Mouse (Mus musculus): Measurements from ENCODE around the gene Cacfd1. TPM values are rescaled to one million over a fixed set of nuclear protein-coding genes. Genes with fewer than 3 reads are reported as not detected.

Gene Cacfd1
- polyA plus RNA-seq, 1 experiment from 2014 or later = 97.4 TPM

- Histone ChIP-seq H3K9me3 (no peaks in the 10 kb centered on the region), H3K27ac (replicated peaks) (no peak overlapping the region), H3K36me3 (replicated peaks) (no peaks in the 10 kb centered on the region), H3K4me1 (no peaks in the 10 kb centered on the region), H3K4me3 (no peak overlapping the region), H3K27me3 (replicated peaks; ENCODE audit: low read depth, poor library complexity, severe bottlenecking) (no peaks in the 10 kb centered on the region)
- WGBS = 91% methylated on average over 7 of the region's 7 CpGs
- DNase-seq (ENCODE audit: low spot score) = no peak
Measured at GRCm38 (mm10) chr2:26997993-26998392, 11.7 kb upstream of the Cacfd1 start.

GRCm38 (mm10) chr2:27006255-27006654, 3.5 kb upstream of the Cacfd1 start:
- no peak overlapping the region for H3K4me3 ChIP-seq
- no peak overlapping the region for H3K27ac ChIP-seq (replicated peaks)
- no peaks in the 10 kb centered on the region for H3K9me3 ChIP-seq
- peaks cover 11% of the 10 kb centered on the region; the same call in 1 of the 2 replicates for H3K27me3 ChIP-seq (replicated peaks; ENCODE audit: low read depth, poor library complexity, severe bottlenecking)
- DNase-seq (ENCODE audit: low spot score) = no peak
- 72% methylated on average over 4 of the region's 4 CpGs for WGBS
- H3K36me3 ChIP-seq (replicated peaks) = no peaks in the 10 kb centered on the region
- peaks cover 17% of the 10 kb centered on the region for H3K4me1 ChIP-seq

DNA sequence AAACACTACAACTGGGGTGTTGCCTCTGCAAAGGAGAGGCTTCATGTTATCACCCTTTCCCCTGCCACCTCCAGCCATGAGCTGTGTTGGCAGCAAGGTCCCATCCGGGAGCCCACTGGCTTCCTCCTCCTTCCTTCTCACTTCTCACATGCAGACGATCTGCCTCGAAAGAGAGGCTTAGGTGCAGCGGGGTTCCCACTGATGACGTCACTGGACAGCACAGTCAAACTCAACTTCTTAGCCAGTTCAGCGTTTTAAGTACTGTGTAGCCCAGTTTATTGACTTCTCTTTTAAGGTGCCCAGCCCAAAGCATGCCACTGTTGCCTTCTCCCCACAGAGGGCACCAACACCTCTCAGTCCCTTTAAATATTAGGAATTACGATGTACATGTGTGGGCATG, 2.0 kb upstream of the Cacfd1 start:
- Histone ChIP-seq H3K4me3 (no peak overlapping the region), H3K36me3 (replicated peaks) (peaks cover 7% of the 10 kb centered on the region), H3K9me3 (no peaks in the 10 kb centered on the region), H3K27me3 (replicated peaks; ENCODE audit: low read depth, poor library complexity, severe bottlenecking) (peaks cover 11% of the 10 kb centered on the region; the same call in 1 of the 2 replicates), H3K4me1 (peaks cover 26% of the 10 kb centered on the region), H3K27ac (replicated peaks) (no peak overlapping the region)
- WGBS = 78% methylated on average over 7 of the region's 7 CpGs
- DNase-seq (ENCODE audit: low spot score) = no peak

GRCm38 (mm10) chr2:27017802-27018201, 8.1 kb downstream of the Cacfd1 start:
- peaks cover 86% of the 10 kb centered on the region for H3K36me3 ChIP-seq (replicated peaks)
- H3K9me3 ChIP-seq = no peaks in the 10 kb centered on the region
- H3K27me3 ChIP-seq (replicated peaks; ENCODE audit: low read depth, poor library complexity, severe bottlenecking) = no peaks in the 10 kb centered on the region
- no peak overlapping the region for H3K27ac ChIP-seq (replicated peaks)
- H3K4me3 ChIP-seq = no peak overlapping the region
- peaks cover 6% of the 10 kb centered on the region for H3K4me1 ChIP-seq
- WGBS = 59% methylated on average over 5 of the region's 5 CpGs
- peak; percentile 77 for DNase-seq (ENCODE audit: low spot score)

GRCm38 (mm10) chr2:27019530-27019929, 9.8 kb downstream of the Cacfd1 start:
- WGBS = 89% methylated on average over 2 of the region's 2 CpGs
- peaks cover 72% of the 10 kb centered on the region for H3K36me3 ChIP-seq (replicated peaks)
- DNase-seq (ENCODE audit: low spot score) = no peak
- no peak overlapping the region for H3K4me3 ChIP-seq
- no peak overlapping the region for H3K27ac ChIP-seq (replicated peaks)
- H3K4me1 ChIP-seq = peaks cover 6% of the 10 kb centered on the region
- no peaks in the 10 kb centered on the region for H3K27me3 ChIP-seq (replicated peaks; ENCODE audit: low read depth, poor library complexity, severe bottlenecking)
- no peaks in the 10 kb centered on the region for H3K9me3 ChIP-seq

DNA sequence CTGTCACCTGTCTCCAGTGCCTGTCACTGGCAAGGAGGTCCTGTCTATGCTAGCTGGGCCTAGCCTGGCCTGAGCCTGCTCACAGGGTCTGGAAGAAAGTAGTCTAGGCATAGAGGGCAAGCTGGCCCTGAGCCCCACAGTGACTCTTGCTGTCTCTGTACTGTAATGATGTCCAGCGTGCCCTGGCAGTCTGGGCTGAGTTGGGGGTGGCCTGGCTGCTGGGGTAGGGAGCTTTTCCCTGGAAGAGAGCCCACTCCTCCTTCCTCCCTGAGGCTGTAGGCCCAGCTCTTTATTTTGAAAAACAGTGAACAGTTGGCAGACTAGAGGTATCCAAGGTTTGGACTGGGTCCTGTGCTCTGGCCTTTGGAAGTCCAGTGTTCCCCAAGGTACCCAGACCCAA, 11.4 kb downstream of the Cacfd1 start:
- WGBS = 88% methylated on average over 1 of the region's 1 CpGs

GRCm38 (mm10) chr2:27022612-27023011, 12.9 kb downstream of the Cacfd1 start:
- Histone ChIP-seq H3K4me3 (no peak overlapping the region), H3K27ac (replicated peaks) (no peak overlapping the region), H3K9me3 (no peaks in the 10 kb centered on the region), H3K36me3 (replicated peaks) (peaks cover 42% of the 10 kb centered on the region), H3K27me3 (replicated peaks; ENCODE audit: low read depth, poor library complexity, severe bottlenecking) (peaks cover 10% of the 10 kb centered on the region), H3K4me1 (peaks cover 11% of the 10 kb centered on the region)
- DNase-seq (ENCODE audit: low spot score) = peak; percentile 8
- WGBS = 64% methylated on average over 6 of the region's 6 CpGs

More for the DNA sequence above, 11.4 kb downstream of the Cacfd1 start:
- peaks cover 57% of the 10 kb centered on the region for H3K36me3 ChIP-seq (replicated peaks)
- DNase-seq (ENCODE audit: low spot score) = no peak
- H3K27me3 ChIP-seq (replicated peaks; ENCODE audit: low read depth, poor library complexity, severe bottlenecking) = no peaks in the 10 kb centered on the region
- H3K4me1 ChIP-seq = peaks cover 6% of the 10 kb centered on the region
- H3K9me3 ChIP-seq = no peaks in the 10 kb centered on the region
- no peak overlapping the region for H3K27ac ChIP-seq (replicated peaks)
- H3K4me3 ChIP-seq = no peak overlapping the region

DNA sequence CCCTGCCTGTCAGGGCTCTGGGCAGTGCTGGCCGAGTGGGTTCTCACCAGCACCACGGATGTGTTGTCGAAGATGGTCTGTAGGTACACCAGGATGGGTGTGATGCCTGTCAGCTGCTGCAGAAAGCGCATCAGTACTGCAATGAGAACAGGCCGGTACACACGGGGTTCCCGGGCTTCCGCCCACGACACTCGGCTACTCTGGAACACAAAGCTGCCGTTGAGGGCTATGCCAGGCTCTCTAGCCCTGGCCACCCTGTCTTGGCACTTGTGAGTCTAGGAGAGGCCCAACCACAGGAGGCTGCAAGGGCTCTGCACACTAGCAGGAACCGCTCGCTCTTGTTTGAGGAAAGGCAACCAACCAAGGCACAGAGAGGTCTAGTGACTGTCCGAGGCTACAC, 14.4 kb downstream of the Cacfd1 start:
- peaks cover 26% of the 10 kb centered on the region for H3K36me3 ChIP-seq (replicated peaks)
- no peak overlapping the region for H3K4me3 ChIP-seq
- DNase-seq (ENCODE audit: low spot score) = peak; percentile 8
- 86% methylated on average over 14 of the region's 14 CpGs for WGBS
- peaks cover 19% of the 10 kb centered on the region for H3K4me1 ChIP-seq
- H3K27ac ChIP-seq (replicated peaks) = no peak overlapping the region
- peaks cover 23% of the 10 kb centered on the region for H3K27me3 ChIP-seq (replicated peaks; ENCODE audit: low read depth, poor library complexity, severe bottlenecking)
- no peaks in the 10 kb centered on the region for H3K9me3 ChIP-seq

DNA sequence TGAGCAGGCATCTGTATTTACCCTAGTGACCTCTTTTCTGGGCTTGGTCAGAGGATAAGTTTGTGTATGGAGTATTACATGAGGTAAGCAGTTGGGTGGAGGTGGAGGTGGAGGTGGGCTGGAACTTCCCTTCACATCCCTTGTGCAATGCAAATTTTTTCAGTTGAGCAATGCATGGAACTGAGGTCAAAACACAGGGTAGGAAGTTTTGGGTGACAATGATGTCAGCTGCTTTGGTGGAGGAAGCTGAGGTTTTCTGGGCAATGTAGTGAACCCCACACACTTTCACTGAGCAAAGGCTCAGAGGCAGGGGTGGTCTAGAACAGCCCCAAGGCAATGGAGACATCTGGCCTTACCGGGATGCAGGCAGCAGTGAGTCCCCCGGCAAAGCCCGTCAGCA, 15.8 kb downstream of the Cacfd1 start:
- no peak overlapping the region for H3K4me3 ChIP-seq
- no peak overlapping the region for H3K27ac ChIP-seq (replicated peaks)
- no peaks in the 10 kb centered on the region for H3K9me3 ChIP-seq
- WGBS = 80% methylated on average over 3 of the region's 3 CpGs
- no peak for DNase-seq (ENCODE audit: low spot score)
- H3K36me3 ChIP-seq (replicated peaks) = peaks cover 12% of the 10 kb centered on the region
- H3K27me3 ChIP-seq (replicated peaks; ENCODE audit: low read depth, poor library complexity, severe bottlenecking) = peaks cover 32% of the 10 kb centered on the region
- H3K4me1 ChIP-seq = peaks cover 19% of the 10 kb centered on the region

DNA sequence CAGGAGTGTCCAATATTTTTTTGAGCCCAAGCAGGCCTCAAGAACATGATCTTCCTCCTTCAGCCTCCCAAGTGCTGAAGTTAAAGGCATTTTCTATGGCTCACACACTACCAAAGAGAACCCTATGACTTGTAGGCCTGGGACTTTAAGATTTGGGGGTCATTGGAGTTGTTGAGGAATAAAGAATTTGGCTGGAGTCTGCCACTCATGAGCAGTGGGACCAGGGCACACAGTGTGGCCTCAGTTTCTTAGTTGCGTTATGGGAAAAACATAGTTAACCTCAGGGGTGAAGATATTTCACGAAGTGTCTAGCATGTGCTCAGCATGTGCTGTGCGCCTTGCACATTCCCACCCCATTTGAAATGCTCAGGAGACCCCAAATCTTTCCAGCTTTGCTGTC, 16.6 kb downstream of the Cacfd1 start:
- WGBS = 93% methylated on average over 3 of the region's 3 CpGs
- Histone ChIP-seq H3K4me1 (peaks cover 19% of the 10 kb centered on the region), H3K4me3 (no peak overlapping the region), H3K36me3 (replicated peaks) (peaks cover 4% of the 10 kb centered on the region; the same call in 1 of the 2 replicates), H3K27ac (replicated peaks) (no peak overlapping the region), H3K9me3 (no peaks in the 10 kb centered on the region), H3K27me3 (replicated peaks; ENCODE audit: low read depth, poor library complexity, severe bottlenecking) (peaks cover 34% of the 10 kb centered on the region)
- DNase-seq (ENCODE audit: low spot score) = no peak

DNA sequence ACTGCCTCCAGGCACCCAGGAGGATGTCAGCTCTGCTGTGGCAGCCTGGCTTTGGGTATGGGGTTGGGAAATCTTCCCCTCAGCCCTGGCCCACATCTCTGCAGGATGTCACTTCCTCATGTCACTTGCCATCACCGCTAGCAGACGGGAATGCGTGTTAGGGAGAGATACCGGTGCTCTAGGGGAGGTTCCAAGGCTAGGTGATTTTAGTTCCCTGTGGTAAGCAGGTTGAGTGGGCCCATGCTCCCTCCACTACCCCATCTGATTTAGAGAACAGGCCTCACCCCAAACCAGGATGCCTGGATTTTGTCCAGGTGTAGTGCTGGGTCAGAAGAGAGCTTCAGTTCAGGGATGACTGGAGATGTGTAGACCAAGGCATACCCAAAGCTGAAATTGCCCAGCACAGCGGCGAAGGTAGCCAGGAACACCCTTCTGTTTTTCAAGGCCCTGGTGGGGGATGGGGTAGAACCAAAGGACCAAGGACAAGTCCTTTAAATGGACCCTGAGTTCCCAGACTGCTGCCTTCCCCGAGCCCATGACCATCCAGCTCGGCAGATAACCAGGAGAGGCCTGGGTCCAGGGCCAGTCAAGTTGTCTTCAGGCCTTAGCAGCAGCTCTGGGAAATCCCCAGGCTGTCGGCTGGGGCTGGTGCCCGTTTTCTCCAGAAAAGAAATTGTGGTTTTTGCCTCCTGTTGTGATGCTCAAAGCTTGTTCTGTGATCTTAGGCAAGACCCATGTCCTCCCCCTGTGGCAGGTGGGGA, 17.3 kb downstream of the Cacfd1 start:
- no peak overlapping the region for H3K27ac ChIP-seq (replicated peaks)
- DNase-seq (ENCODE audit: low spot score) = no peak
- WGBS = 75% methylated on average over 10 of the region's 10 CpGs
- peaks cover 19% of the 10 kb centered on the region for H3K4me1 ChIP-seq
- no peaks in the 10 kb centered on the region for H3K36me3 ChIP-seq (replicated peaks)
- peaks cover 34% of the 10 kb centered on the region for H3K27me3 ChIP-seq (replicated peaks; ENCODE audit: low read depth, poor library complexity, severe bottlenecking)
- H3K4me3 ChIP-seq = peak overlapping the region; percentile 53
- H3K9me3 ChIP-seq = no peaks in the 10 kb centered on the region

DNA sequence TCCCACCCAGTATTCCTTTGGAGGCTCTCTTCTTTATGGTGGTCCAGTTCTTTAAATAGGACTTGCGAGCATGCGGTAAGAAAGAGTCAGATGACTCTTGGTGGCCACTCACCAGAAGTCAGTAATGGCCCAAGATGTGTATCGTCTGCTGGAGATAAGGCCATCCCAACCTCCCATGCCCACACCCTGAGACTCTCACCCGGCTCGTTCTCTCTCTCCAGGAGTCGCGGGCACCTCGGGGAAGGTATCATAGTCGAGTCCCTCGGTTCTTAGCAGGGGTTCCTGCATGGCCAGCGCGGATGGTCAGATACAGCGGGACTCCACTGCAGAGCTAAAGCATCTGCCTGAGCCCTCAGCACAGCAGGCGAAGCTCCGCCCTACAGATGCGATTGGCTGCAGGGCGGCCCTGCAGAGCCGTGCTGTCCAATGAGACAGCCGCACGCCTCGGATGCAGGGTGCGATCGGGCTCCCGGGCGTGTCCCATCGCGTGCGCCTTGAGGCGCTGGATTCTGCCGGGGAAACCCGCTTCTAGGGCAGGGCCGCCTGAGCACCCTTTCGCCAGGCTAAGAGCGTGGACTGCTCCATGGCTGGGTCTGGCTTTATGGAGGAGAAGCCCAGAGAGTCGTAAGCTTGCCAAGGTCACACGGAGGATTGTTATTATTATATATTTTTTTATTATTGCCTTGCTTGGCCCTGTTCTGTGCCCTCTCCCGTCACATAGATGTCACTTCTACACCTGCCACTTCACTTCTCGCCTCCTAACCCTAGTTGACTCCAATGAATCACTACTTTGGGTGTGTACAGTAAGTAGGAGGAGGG, 18.1 kb downstream of the Cacfd1 start, which contains the start of gene Slc2a6:
Gene Slc2a6 (minus strand): TSS at position 381 of the 819 bp plus-strand sequence.
- H3K27me3 ChIP-seq (replicated peaks; ENCODE audit: low read depth, poor library complexity, severe bottlenecking) = peaks cover 34% of the 10 kb centered on the region
- H3K9me3 ChIP-seq = no peaks in the 10 kb centered on the region
- H3K4me1 ChIP-seq = peaks cover 13% of the 10 kb centered on the region
- H3K36me3 ChIP-seq (replicated peaks) = no peaks in the 10 kb centered on the region
- DNase-seq (ENCODE audit: low spot score) = peak; percentile 90
- peak within 1 kb of the TSS; percentile 53 for H3K4me3 ChIP-seq
- WGBS = 4% methylated on average over 38 of the region's 38 CpGs
- H3K27ac ChIP-seq (replicated peaks) = no peak within 1 kb of the TSS
